Mouse (Mus musculus): ENCODE data around the gene Cetn2. TPM values are rescaled to one million over a fixed set of nuclear protein-coding genes. Genes with fewer than 3 reads are reported as not detected.

The Cetn2 gene
- polyA plus RNA-seq, 1 experiment from 2014 or later: 77.3 TPM

DNA sequence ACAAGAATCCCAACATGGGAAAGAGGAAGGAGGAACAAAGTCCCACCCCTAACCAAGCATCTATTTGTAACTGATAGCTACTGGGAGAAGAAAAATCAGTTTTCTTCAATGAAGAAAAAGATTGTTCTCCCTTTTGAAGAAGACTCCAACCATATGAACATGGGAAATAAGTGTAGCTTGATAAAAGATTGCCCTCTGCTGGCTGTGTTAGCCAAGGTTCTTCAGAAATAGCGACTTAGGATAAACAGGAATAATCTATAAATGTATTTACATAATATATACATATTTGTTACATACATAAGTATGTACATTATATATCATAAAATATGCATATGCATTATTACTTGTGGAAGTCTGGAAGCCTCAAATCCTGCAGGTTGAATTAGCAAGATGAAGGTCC lies 15.7 kb downstream of the Cetn2 start:
- Histone ChIP-seq H3K4me3 (no peak overlapping the region), H3K9me3 (no peaks in the 10 kb centered on the region), H3K36me3 (no peaks in the 10 kb centered on the region), H3K9ac (no peak overlapping the region), H3K27me3 (peaks cover 3% of the 10 kb centered on the region; the same call in 1 of the 2 replicates), H3K4me1 (no peaks in the 10 kb centered on the region), H3K4me2 (no peak overlapping the region), H3K27ac (no peak overlapping the region)
- no peak for ATAC-seq (ENCODE audit: insufficient number of reproducible peaks, insufficient read depth, low FRiP score, low TSS enrichment, low read depth)
- WGBS: 43% methylated on average over 1 of the region's 1 CpGs

DNA sequence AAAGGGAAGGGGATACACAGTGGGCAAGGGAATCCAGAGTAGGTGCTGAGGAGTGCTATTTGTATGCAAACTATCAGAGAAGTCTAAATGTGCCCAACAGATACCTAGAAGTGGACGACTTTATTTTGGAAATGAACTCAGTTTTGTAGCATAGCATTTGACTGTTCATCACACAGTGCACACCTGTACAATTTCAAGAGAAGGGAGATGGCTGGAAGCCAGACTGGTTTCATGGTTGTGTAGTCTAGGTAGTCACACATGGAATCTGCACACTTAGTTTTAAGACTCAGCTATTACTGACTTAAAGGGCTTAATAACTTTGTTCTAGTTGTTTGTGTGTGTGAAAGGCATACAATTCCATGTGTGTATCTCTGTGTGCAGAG lies 22.2 kb downstream of the Cetn2 start:
- Histone ChIP-seq H3K27ac (no peak overlapping the region), H3K27me3 (0 out of 2 replicates have a peak, but pooled peaks cover 3% of the 10 kb centered on the region), H3K4me3 (no peak overlapping the region), H3K9ac (no peak overlapping the region), H3K36me3 (no peaks in the 10 kb centered on the region), H3K4me2 (no peak overlapping the region), H3K9me3 (no peaks in the 10 kb centered on the region), H3K4me1 (no peaks in the 10 kb centered on the region)
- ATAC-seq (ENCODE audit: insufficient number of reproducible peaks, insufficient read depth, low FRiP score, low TSS enrichment, low read depth): no peak
- WGBS: 42% methylated on average over 1 of the region's 1 CpGs

GRCm38 (mm10) chrX:72895388-72896054 lies 22.7 kb downstream of the Cetn2 start:
- H3K27ac ChIP-seq: no peak overlapping the region
- ATAC-seq (ENCODE audit: insufficient number of reproducible peaks, insufficient read depth, low FRiP score, low TSS enrichment, low read depth): no peak
- H3K27me3 ChIP-seq: 0 out of 2 replicates have a peak, but pooled peaks cover 3% of the 10 kb centered on the region
- no peaks in the 10 kb centered on the region for H3K36me3 ChIP-seq
- no peak overlapping the region for H3K4me3 ChIP-seq
- WGBS: 61% methylated on average over 5 of the region's 5 CpGs
- H3K9ac ChIP-seq: no peak overlapping the region
- H3K4me2 ChIP-seq: no peak overlapping the region
- no peaks in the 10 kb centered on the region for H3K4me1 ChIP-seq
- no peaks in the 10 kb centered on the region for H3K9me3 ChIP-seq

Other genes starting within 250 kb of the Cetn2 start
- gene Gabrq, start 93.2 kb downstream of the Cetn2 start, polyA plus RNA-seq (2015; fragmentation: Nextera tagmentation; extraction: Ambion mirVana): 0.08 TPM in 1 of 2 replicates, not detected in the other
- 22.4 and 22.7 TPM in 2 replicates for gene Nsdhl, start 146 bp upstream of the Cetn2 start, polyA plus RNA-seq (2015; fragmentation: Nextera tagmentation; extraction: Ambion mirVana)
- gene Zfp185, start 68.9 kb upstream of the Cetn2 start, polyA plus RNA-seq (2015; fragmentation: Nextera tagmentation; extraction: Ambion mirVana): 15.0 and 15.9 TPM in 2 replicates
- gene Pnma5, start 118.7 kb upstream of the Cetn2 start, polyA plus RNA-seq (2015; fragmentation: Nextera tagmentation; extraction: Ambion mirVana): 0.17 TPM in 1 of 2 replicates, not detected in the other
- gene Pnma3, start 146.4 kb upstream of the Cetn2 start, polyA plus RNA-seq (2015; fragmentation: Nextera tagmentation; extraction: Ambion mirVana): 0.07 and 0.19 TPM in 2 replicates
- gene Xlr4a, start 164.1 kb upstream of the Cetn2 start, polyA plus RNA-seq (2015; fragmentation: Nextera tagmentation; extraction: Ambion mirVana): 0.60 and 0.62 TPM in 2 replicates
- gene Xlr3a, start 178.7 kb upstream of the Cetn2 start, polyA plus RNA-seq (2015; fragmentation: Nextera tagmentation; extraction: Ambion mirVana): 1.5 and 2.7 TPM in 2 replicates
- 0.08 and 0.14 TPM in 2 replicates for gene Gm14685, start 198.6 kb upstream of the Cetn2 start, polyA plus RNA-seq (2015; fragmentation: Nextera tagmentation; extraction: Ambion mirVana)
- gene Xlr5b, start 230.4 kb upstream of the Cetn2 start, polyA plus RNA-seq (2015; fragmentation: Nextera tagmentation; extraction: Ambion mirVana): not detected in 2 replicates
- not detected in 2 replicates for gene DXBay18, start 231.0 kb upstream of the Cetn2 start, polyA plus RNA-seq (2015; fragmentation: Nextera tagmentation; extraction: Ambion mirVana)

Measured in embryonic facial prominence, embryonic 13.5 days (tissue).